Mouse (Mus musculus): ENCODE data around the gene Per3. TPM values are rescaled to one million over a fixed set of nuclear protein-coding genes. Genes with fewer than 3 reads are reported as not detected.

Gene Per3
- polyA plus RNA-seq, 1 experiment from 2014 or later, result 5.8 TPM

DNA sequence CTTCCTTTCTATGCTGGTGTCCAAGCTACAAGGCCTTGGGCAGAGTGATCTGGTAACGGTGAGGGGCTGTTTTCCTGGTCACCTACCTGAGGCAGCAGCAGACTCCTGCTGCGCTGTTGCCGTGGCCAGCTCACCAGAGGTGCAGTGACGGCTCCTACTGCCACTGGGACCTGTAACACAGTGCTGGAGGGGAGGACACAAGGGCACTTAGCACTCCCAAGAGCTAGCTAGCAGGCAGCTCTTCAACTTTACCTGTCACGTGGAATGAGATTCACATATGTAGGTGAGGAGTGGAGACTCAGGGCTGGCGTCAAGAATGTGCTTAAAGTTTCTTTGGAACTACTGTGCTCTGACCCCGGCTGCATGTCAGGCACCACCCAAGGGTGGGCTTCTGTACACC lies 34.1 kb downstream of the Per3 start:
- DNase-seq (ENCODE audit: low spot score), result no peak
- WGBS, result 91% methylated on average over 7 of the region's 7 CpGs
- no peak overlapping the region for H3K4me3 ChIP-seq

GRCm38 (mm10) chr4:151006945-151007344 lies 37.5 kb downstream of the Per3 start:
- H3K9me3 ChIP-seq (replicated peaks), result no peaks in the 10 kb centered on the region
- WGBS, result 45% methylated on average over 6 of the region's 6 CpGs
- H3K27ac ChIP-seq (replicated peaks), result no peak overlapping the region
- no peaks in the 10 kb centered on the region for H3K4me1 ChIP-seq
- no peak overlapping the region for H3K4me3 ChIP-seq
- no peaks in the 10 kb centered on the region for H3K27me3 ChIP-seq (ENCODE audit: low read depth, poor library complexity, severe bottlenecking)
- peaks cover 14% of the 10 kb centered on the region for H3K36me3 ChIP-seq
- peak; percentile 44 for DNase-seq (ENCODE audit: low spot score)

More for the DNA sequence above, 34.1 kb downstream of the Per3 start:
- no peaks in the 10 kb centered on the region for H3K4me1 ChIP-seq
- no peaks in the 10 kb centered on the region for H3K9me3 ChIP-seq (replicated peaks)
- H3K27me3 ChIP-seq (ENCODE audit: low read depth, poor library complexity, severe bottlenecking), result no peaks in the 10 kb centered on the region
- H3K36me3 ChIP-seq, result peaks cover 24% of the 10 kb centered on the region
- no peak overlapping the region for H3K27ac ChIP-seq (replicated peaks)

DNA sequence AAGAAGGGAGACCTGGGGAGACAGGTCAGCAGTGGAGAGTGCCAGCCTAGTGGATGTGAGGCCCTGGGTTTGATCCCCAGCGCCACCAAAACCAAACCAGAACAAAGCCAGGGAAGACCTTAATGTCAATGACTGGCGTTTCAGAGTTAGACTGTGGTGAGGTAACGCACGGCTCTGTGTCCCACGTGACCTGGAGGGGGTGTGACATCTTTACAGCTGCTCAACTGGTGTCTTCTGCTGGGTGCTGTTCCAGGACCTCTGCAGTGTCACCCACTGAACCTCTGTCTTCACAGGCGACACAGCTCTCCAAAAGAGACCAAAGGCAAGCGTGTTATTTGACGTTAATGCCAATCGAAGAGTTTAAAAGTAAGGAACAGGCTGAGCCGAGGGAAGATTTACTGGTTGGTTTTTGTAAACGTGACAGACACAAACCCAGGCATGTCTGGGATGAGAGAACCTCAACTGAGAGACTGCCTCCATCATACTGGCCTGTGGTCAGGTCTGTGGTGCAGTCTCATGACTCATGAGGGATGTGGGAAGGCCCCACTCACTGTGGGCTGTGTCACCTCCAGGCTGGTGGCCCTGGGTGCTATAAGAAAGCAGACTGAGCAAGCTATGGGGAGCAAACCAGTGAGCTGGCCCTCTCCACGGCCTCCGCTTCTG lies 38.7 kb downstream of the Per3 start:
- Histone ChIP-seq H3K9me3 (replicated peaks) (no peaks in the 10 kb centered on the region), H3K27ac (replicated peaks) (no peak overlapping the region), H3K4me3 (no peak overlapping the region), H3K36me3 (peaks cover 14% of the 10 kb centered on the region), H3K4me1 (peaks cover 2% of the 10 kb centered on the region; the same call in 1 of the 2 replicates), H3K27me3 (ENCODE audit: low read depth, poor library complexity, severe bottlenecking) (no peaks in the 10 kb centered on the region)
- WGBS, result 92% methylated on average over 13 of the region's 13 CpGs
- DNase-seq (ENCODE audit: low spot score), result no peak

DNA sequence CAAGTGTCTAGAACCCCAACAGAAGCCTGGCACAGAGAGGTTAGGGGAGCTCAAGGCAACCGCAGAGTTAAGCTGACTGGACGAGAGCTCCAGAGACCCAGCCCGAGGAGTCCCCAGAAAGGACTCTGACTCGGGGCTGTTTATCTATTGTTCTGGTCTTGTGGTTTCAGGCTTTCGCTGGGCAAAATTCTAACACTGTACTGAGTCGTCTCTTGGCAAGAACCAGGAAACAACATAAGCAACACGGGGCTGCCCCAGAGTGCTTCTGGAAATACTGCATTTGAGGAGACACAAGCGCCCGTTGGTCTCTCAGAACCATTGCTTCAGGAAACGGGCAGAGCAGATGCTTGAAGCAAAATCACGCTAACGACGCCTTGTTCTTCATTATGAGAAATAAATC lies 43.1 kb downstream of the Per3 start:
- H3K4me1 ChIP-seq, result peaks cover 5% of the 10 kb centered on the region; the same call in 1 of the 2 replicates
- H3K27me3 ChIP-seq (ENCODE audit: low read depth, poor library complexity, severe bottlenecking), result no peaks in the 10 kb centered on the region
- 82% methylated on average over 13 of the region's 13 CpGs for whole genome bisulfite sequencing
- no peak for DNase-seq (ENCODE audit: low spot score)
- H3K9me3 ChIP-seq (replicated peaks), result no peaks in the 10 kb centered on the region
- H3K36me3 ChIP-seq, result peaks cover 3% of the 10 kb centered on the region; the same call in 1 of the 2 replicates
- H3K4me3 ChIP-seq, result no peak overlapping the region
- no peak overlapping the region for H3K27ac ChIP-seq (replicated peaks)

- H3K36me3 ChIP-seq, result no peaks in the 10 kb centered on the region
- H3K4me3 ChIP-seq, result no peak overlapping the region
- H3K27me3 ChIP-seq (ENCODE audit: low read depth, poor library complexity, severe bottlenecking), result no peaks in the 10 kb centered on the region
- 95% methylated on average over 9 of the region's 9 CpGs for whole genome bisulfite sequencing
- no peak for DNase-seq (ENCODE audit: low spot score)
- peaks cover 5% of the 10 kb centered on the region; the same call in 1 of the 2 replicates for H3K4me1 ChIP-seq
- H3K27ac ChIP-seq (replicated peaks), result no peak overlapping the region
- no peaks in the 10 kb centered on the region for H3K9me3 ChIP-seq (replicated peaks)
Observed at GRCm38 (mm10) chr4:150998626-150999025, 45.8 kb downstream of the Per3 start.

DNA sequence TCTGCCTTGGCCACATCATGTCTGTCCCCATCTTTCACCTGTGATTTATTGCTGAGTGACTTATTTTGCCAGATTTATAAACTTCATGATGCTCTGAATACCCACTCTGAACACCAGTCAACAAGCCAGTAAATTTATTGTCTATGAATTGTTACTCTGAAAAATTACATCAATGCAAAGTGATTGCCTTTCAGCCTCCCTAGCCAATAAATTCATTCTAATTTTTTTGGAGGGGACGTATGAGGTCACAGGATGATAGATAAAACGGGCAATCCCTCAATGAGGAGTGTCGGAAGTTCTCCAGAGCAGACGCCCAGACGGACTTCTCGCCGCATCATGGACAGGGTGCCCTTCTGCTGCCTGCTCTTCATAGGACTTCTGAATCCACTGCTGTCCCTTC lies 47.7 kb downstream of the Per3 start, which contains the start of gene Uts2:
Gene Uts2 (plus strand): TSS at position 301 of the 400 bp plus-strand sequence.
- peaks cover 5% of the 10 kb centered on the region; the same call in 1 of the 2 replicates for H3K4me1 ChIP-seq
- no peak for DNase-seq (ENCODE audit: low spot score)
- WGBS, result 92% methylated on average over 7 of the region's 7 CpGs
- no peaks in the 10 kb centered on the region for H3K9me3 ChIP-seq (replicated peaks)
- H3K36me3 ChIP-seq, result no peaks in the 10 kb centered on the region
- no peak within 1 kb of the TSS for H3K27ac ChIP-seq (replicated peaks)
- H3K27me3 ChIP-seq (ENCODE audit: low read depth, poor library complexity, severe bottlenecking), result no peaks in the 10 kb centered on the region
- no peak within 1 kb of the TSS for H3K4me3 ChIP-seq

- H3K4me3 ChIP-seq, result no peak overlapping the region
- H3K27me3 ChIP-seq (ENCODE audit: low read depth, poor library complexity, severe bottlenecking), result no peaks in the 10 kb centered on the region
- no peaks in the 10 kb centered on the region for H3K4me1 ChIP-seq
- H3K27ac ChIP-seq (replicated peaks), result no peak overlapping the region
- WGBS, result 53% methylated on average over 6 of the region's 6 CpGs
- no peaks in the 10 kb centered on the region for H3K36me3 ChIP-seq
- DNase-seq (ENCODE audit: low spot score), result peak; percentile 22
- no peaks in the 10 kb centered on the region for H3K9me3 ChIP-seq (replicated peaks)
Observed at GRCm38 (mm10) chr4:150990148-150990547, 54.3 kb downstream of the Per3 start.

- 92% methylated on average over 5 of the region's 5 CpGs for WGBS
- Histone ChIP-seq H3K27me3 (ENCODE audit: low read depth, poor library complexity, severe bottlenecking) (no peaks in the 10 kb centered on the region), H3K36me3 (no peaks in the 10 kb centered on the region), H3K4me3 (no peak overlapping the region), H3K27ac (replicated peaks) (no peak overlapping the region), H3K4me1 (no peaks in the 10 kb centered on the region), H3K9me3 (replicated peaks) (no peaks in the 10 kb centered on the region)
- no peak for DNase-seq (ENCODE audit: low spot score)
Observed at GRCm38 (mm10) chr4:150980153-150980552, 64.3 kb downstream of the Per3 start.

- Histone ChIP-seq H3K4me3 (no peak overlapping the region), H3K27ac (replicated peaks) (no peak overlapping the region), H3K4me1 (no peaks in the 10 kb centered on the region), H3K9me3 (replicated peaks) (no peaks in the 10 kb centered on the region), H3K27me3 (ENCODE audit: low read depth, poor library complexity, severe bottlenecking) (no peaks in the 10 kb centered on the region), H3K36me3 (no peaks in the 10 kb centered on the region)
- 87% methylated on average over 9 of the region's 9 CpGs for WGBS
- no peak for DNase-seq (ENCODE audit: low spot score)
Observed at GRCm38 (mm10) chr4:150979455-150979854, 65.0 kb downstream of the Per3 start.

GRCm38 (mm10) chr4:150978156-150978910 lies 66.1 kb downstream of the Per3 start:
- Histone ChIP-seq H3K27me3 (ENCODE audit: low read depth, poor library complexity, severe bottlenecking) (no peaks in the 10 kb centered on the region), H3K36me3 (no peaks in the 10 kb centered on the region), H3K4me1 (no peaks in the 10 kb centered on the region), H3K9me3 (replicated peaks) (no peaks in the 10 kb centered on the region), H3K27ac (replicated peaks) (no peak overlapping the region), H3K4me3 (no peak overlapping the region)
- WGBS, result 92% methylated on average over 21 of the region's 21 CpGs
- DNase-seq (ENCODE audit: low spot score), result no peak

- Histone ChIP-seq H3K27ac (replicated peaks) (no peak overlapping the region), H3K36me3 (no peaks in the 10 kb centered on the region), H3K4me3 (no peak overlapping the region), H3K4me1 (no peaks in the 10 kb centered on the region), H3K27me3 (ENCODE audit: low read depth, poor library complexity, severe bottlenecking) (no peaks in the 10 kb centered on the region), H3K9me3 (replicated peaks) (no peaks in the 10 kb centered on the region)
- DNase-seq (ENCODE audit: low spot score), result no peak
- 55% methylated on average over 1 of the region's 1 CpGs for WGBS
Observed at GRCm38 (mm10) chr4:150975145-150975544, 69.3 kb downstream of the Per3 start.

- Histone ChIP-seq H3K27ac (replicated peaks) (no peak overlapping the region), H3K4me1 (no peaks in the 10 kb centered on the region), H3K9me3 (replicated peaks) (no peaks in the 10 kb centered on the region), H3K4me3 (no peak overlapping the region), H3K27me3 (ENCODE audit: low read depth, poor library complexity, severe bottlenecking) (no peaks in the 10 kb centered on the region), H3K36me3 (no peaks in the 10 kb centered on the region)
- DNase-seq (ENCODE audit: low spot score), result no peak
- 83% methylated on average over 8 of the region's 8 CpGs for WGBS
Observed at GRCm38 (mm10) chr4:150973264-150973663, 71.2 kb downstream of the Per3 start.

DNA sequence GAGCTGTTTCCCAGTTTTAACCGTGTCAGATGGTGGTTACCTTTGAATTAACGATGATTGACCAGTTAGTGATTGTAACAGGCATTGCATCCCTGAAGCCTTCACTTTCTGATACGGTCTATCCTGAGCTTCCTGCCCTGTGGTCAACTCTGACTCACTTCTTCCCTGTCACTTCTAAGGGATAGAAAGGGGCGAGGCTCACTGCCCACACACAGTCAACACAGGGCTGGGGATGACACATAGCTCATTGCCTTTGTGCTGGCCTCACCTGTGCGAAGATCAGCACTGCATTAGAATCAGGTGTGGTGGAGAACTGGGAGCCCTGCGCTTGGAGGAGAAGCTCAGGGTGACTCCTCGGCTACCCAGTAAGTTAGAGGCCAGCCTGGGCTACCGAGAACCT lies 75.5 kb downstream of the Per3 start:
- no peaks in the 10 kb centered on the region for H3K9me3 ChIP-seq (replicated peaks)
- H3K27me3 ChIP-seq (ENCODE audit: low read depth, poor library complexity, severe bottlenecking), result no peaks in the 10 kb centered on the region
- DNase-seq (ENCODE audit: low spot score), result no peak
- no peak overlapping the region for H3K4me3 ChIP-seq
- H3K27ac ChIP-seq (replicated peaks), result no peak overlapping the region
- peaks cover 4% of the 10 kb centered on the region; the same call in 1 of the 2 replicates for H3K4me1 ChIP-seq
- 87% methylated on average over 8 of the region's 8 CpGs for WGBS
- H3K36me3 ChIP-seq, result no peaks in the 10 kb centered on the region

All from midbrain, embryonic 10.5 days (tissue).